Mouse (Mus musculus) thymus, postnatal 0 days (tissue): Measurements from ENCODE around the gene Taok3. TPM values are rescaled to one million over a fixed set of nuclear protein-coding genes. Genes with fewer than 3 reads are reported as not detected.

Source experiments
- DNase-seq: peaks from one replicate; pipeline ENCODE4 v3.0.0-alpha.2; 2015; ENCODE audit warnings: low spot score
- polyA plus RNA-seq: library from polyadenylated mRNA; unstranded; fragments of >200 nt; fragmentation: Nextera tagmentation; extraction: Ambion mirVana; gene quantifications from 2 replicates; pipeline ENCODE4 v1.2.1, GENCODE M21; 2015

Gene Taok3
- polyA plus RNA-seq, 1 experiment from 2014 or later = 68.1 TPM

DNA sequence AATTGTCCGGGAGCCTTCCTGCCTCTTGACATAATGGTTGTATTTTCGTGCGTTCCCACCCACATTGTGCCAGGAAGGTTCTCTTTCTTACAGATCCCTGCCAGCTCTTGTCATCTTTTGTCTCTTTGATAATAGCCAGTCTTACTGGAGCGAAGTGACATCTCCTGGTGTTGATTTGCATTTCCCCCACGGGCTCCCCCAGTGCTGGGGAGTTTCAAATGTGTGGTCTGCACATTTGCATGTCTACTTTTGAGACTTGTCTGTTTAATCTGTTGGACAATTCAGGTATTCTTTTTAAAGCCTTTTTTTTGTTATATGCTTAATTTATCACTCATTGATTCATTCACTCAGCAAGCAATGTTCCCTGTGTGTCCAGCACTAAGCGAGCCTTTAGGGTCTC is 58.1 kb downstream of the Taok3 start:
- no peak for DNase-seq

GRCm38 (mm10) chr5:117178486-117178885 is 58.6 kb downstream of the Taok3 start:
- peak; percentile 64 for DNase-seq

DNA sequence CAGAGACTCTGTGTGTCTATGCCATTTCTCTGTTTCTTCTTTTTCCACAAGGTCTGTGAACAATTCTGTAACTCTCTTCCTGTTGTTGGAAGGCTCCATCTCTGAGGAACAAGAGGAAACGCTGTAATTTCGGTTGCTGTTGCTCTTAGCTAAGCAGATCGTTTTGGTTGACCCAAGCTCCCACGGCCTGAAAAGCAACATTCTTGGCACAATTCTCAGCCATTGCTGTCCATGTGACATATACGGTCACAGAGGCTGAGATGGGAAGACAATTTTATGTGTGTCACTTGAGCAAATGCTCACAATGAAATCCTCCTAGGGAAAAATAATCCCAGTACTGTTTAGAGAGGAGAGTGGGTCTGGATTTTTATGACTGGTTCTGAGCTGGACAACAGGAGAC is 62.0 kb downstream of the Taok3 start:
- DNase-seq = no peak

GRCm38 (mm10) chr5:117182411-117182810 is 62.5 kb downstream of the Taok3 start:
- peak; percentile 51 for DNase-seq

DNA sequence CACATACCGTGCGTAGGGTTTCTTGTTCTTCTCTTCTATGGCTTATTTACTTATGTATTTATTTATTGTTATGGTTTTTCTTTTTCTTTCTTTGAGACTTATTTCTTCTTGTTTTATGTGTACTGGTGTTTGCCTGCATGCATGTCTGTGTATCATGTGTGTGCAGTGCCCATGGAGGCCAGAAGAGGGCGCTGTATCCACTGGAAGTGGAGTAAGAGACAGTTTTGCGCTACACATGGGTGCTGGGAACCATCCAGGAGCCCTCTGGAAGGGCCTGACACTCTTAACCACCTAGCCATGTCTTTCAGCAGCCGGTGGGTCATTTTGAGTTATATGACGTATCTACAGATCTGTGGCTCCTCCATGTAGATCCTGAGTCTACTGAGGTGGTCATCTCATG is 64.9 kb downstream of the Taok3 start:
- no peak for DNase-seq

GRCm38 (mm10) chr5:117185673-117186072 is 65.7 kb downstream of the Taok3 start:
- no peak for DNase-seq

- DNase-seq = no peak
Observed at GRCm38 (mm10) chr5:117192061-117192460, 72.1 kb downstream of the Taok3 start.

DNA sequence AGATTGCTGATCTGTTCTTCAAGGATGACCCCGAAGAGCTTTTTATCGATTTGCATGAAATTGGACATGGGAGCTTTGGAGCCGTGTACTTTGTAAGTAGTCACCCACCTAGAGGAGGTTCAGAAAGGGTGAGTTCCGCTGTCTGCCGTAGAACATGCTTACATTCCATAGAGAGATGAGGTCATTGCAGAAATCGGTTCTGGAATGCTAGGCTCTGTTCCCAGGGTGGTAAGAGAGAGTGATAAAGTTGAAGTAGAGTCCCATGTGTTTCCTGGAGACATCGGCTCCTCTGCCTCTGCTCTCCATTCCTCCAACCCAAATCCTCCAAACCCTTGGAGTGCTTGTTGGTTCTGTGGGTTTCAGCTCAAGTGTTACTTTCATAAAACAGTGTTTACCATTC is 73.8 kb downstream of the Taok3 start:
- no peak for DNase-seq

GRCm38 (mm10) chr5:117194672-117195071 is 74.7 kb downstream of the Taok3 start:
- DNase-seq = no peak

GRCm38 (mm10) chr5:117196551-117196950 is 76.6 kb downstream of the Taok3 start:
- DNase-seq = no peak

DNA sequence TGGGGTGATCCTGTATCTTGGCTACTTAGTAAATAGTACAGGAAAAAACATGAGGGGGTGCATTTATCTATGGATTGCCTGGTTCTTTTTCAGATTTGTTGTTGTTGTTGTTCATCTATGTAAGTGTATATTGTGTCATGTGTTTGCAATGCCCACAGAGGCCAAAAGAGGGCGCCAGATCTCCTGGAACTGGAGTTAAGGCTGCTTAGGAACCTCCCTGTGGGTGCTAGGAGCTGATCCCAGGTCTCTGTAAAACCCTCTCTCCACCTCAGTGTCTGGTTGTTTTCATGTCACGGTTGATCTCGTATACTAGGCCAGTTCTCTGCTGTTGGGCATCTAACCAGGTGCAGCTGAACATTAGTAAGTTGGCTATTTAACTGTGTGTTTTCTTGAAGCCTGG is 78.5 kb downstream of the Taok3 start:
- no peak for DNase-seq

- no peak for DNase-seq
Observed at GRCm38 (mm10) chr5:117207286-117207685, 87.4 kb downstream of the Taok3 start.

DNA sequence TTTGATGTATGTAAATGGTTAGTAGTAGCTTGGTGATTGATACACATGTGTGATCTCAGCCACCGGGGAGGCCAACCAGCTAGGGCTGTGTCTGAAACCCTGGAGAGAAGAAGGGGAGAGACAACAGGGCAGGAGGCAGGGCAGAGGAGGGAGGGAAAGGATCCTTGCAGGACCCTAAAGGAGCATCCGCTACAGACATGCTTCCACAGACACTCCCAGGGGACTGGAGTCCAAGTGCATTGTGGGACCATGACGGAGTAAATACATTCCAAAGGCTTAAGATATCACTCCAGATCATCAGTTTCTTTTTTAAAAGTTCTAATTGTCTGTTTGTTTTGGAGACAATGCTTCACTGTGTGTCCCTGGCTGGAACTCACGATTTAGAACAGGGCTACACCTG is 94.1 kb downstream of the Taok3 start:
- DNase-seq = no peak

DNA sequence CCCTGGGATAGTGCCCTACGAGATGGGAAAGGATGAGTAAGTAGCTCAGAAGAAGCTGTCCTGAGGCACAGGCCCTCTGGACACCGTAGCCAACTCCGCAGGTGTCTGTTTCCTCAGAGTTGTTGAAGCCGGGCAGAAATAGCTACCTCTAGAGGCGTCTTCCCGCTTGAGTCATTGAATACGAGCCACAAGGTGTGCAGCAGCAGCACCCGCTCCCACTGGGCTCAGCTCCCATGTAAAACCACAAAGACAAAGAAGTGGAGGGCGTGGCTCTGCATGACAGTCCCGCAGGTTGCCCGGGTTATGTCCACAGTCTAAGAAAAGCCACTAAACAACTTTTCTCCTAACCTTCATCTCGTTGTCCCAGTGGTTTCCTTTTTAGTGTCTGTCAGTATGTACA is 111.1 kb downstream of the Taok3 start:
- DNase-seq = no peak

DNA sequence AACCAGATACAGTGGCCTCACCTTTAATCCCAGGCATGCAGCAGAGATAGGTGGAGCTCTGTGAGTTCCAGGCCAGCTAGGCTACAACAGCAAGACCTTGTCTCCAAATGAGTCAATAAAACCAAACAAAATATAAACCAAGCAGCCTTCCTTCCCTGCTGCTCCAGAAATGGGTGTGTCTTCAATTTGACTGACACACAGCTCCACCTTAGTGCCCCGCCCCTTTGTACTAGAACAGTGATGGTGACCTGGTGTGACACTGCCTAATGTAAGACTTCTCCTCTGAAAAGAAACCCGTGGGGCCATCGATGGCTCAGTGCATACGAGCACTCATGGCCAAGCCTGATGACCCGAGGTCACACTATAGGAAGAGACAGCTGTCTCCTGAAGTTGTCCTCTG is 116.6 kb downstream of the Taok3 start:
- no peak for DNase-seq

DNA sequence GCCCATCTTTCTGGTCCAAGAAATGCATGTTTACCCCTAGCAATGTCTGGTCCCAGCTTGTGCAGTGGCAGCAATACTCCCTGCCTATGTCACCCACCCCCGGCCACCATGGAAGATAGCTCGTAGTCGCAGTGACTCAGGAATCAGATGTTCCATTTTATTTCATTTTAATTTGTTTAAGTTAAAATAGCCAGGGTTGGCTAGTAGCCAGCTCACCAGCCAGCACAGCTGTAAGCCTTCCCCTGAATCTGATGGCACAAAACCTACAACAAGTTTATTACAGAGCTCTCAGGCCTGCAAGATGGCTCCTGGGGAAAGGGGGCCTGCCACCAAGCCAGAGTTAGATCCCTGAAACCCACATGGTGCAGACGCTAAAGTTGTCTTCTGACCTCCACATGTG is 119.2 kb downstream of the Taok3 start:
- DNase-seq = no peak

- no peak for DNase-seq
Observed at GRCm38 (mm10) chr5:117240321-117240731, 120.4 kb downstream of the Taok3 start.

DNA sequence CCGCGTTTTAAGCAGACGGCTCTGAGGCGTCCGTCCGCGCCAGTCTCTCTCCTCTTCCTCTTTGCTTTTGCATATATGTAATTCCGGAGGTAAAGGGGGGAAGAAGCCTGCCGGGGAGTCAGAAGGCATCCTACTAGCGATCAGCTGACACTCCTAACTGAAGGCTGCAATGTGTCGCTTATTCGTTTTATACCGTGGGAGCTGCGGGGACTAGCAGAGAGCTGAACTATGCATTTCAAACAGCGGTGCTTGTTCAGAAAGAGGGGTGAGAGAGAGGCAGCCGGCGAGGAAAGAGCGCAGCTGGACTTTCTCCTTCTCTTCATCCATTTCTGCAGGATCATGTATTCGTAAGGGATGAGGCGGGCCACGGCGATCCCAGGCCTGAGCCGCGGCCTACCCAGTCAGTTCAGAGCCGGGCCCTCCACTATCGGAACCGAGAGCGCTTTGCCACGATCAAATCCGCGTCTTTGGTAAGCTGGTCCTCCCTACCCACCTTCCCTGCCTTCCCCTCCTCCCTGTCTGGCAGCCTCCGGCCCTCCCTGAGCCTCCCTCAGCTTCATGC is 120.9 kb downstream of the Taok3 start:
- no peak for DNase-seq

- no peak for DNase-seq
Observed at GRCm38 (mm10) chr5:117241935-117242531, 122.1 kb downstream of the Taok3 start.

GRCm38 (mm10) chr5:117242671-117243478 is 122.9 kb downstream of the Taok3 start:
- DNase-seq = no peak

GRCm38 (mm10) chr5:117245170-117245569 is 125.2 kb downstream of the Taok3 start:
- DNase-seq = no peak

- no peak for DNase-seq
Observed at GRCm38 (mm10) chr5:117248351-117248750, 128.4 kb downstream of the Taok3 start.

DNA sequence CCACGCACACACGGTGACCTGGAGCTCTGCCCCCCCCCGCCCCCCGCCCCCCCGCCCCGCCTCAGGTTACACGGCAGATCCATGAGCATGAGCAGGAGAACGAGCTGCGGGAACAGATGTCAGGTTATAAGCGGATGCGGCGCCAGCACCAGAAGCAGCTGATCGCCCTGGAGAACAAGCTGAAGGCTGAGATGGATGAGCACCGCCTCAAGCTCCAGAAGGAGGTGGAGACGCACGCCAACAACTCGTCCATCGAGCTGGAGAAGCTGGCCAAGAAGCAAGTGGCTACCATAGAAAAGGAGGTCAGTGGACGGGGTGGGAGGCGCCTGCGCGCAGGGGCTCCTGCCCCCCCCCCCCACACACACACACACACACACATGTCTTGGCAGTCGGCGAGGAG is 130.9 kb downstream of the Taok3 start:
- DNase-seq = no peak
